Mouse (Mus musculus) heart, postnatal 0 days (tissue): ENCODE data around the gene C1qtnf12.

ENCODE experiments used
- CTCF ChIP-seq: IDR thresholded peaks from 2 replicates; pipeline ENCODE4 v1.5.1; 2016; ENCODE audit warnings: antibody characterized with exemption, control low read depth, low read depth
- EP300 ChIP-seq: IDR thresholded peaks from 2 replicates; pipeline ENCODE4 v1.6.1; 2016; ENCODE audit warnings: antibody characterized with exemption, low read depth

DNA sequence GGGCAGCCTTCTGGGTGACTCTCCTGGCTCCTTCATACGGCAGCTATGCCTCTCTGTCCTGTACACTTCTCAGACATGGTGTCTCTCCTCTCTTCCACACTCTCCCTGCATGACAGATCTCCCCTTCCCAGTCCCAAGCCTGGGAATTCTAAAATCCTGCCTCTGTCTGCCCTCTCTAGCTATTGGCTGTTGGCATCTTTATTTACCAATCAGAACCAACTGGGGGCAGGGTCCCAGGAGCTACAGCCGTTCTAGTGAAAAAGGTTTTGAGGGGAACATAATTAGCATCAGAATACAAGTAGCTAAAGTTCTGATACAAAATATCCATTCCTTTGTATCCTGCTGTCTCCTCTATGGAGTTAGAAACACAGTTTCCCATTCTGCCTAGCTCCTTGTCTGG lies 21.7 kb downstream of the C1qtnf12 start:
- TF ChIP-seq CTCF (no peak), EP300 (no peak)
